Mouse (Mus musculus): Measurements from ENCODE around the gene Tmem63c.

Tmem63c gene

GRCm38 (mm10) chr12:87054873-87055272, 33.7 kb downstream of the Tmem63c start:
- DNase-seq (ENCODE audit: low spot score in 2 of 2): no peak

- no peak for DNase-seq (ENCODE audit: low spot score in 2 of 2)
These were observed 35.9 kb downstream of the Tmem63c start for GRCm38 (mm10) chr12:87057066-87057465.

- DNase-seq (ENCODE audit: low spot score in 2 of 2): no peak
These were observed 44.3 kb downstream of the Tmem63c start for GRCm38 (mm10) chr12:87065446-87065845.

- DNase-seq (ENCODE audit: low spot score in 2 of 2): no peak
These were observed 45.3 kb downstream of the Tmem63c start for GRCm38 (mm10) chr12:87066429-87066828.

DNA sequence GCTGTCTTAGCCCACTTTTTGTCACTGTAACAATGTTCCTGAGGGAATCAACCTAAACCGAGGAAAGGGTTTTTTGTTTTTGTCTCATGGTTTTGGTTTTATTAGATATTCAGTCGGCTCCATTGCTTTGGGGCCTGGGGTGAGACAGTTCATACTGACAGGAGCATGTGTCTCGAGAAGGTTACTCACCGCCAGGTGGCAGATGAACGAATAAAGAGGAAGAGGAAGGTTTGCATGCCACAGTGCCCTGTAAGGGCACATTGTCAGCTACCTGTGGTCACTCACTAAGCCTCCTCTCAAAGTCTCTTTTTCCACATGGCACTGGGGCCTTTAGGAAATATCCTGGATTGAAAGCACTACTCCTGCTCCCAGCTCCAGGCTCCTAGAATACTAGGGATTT, 49.4 kb downstream of the Tmem63c start:
- no peak for DNase-seq (ENCODE audit: low spot score in 2 of 2)

DNA sequence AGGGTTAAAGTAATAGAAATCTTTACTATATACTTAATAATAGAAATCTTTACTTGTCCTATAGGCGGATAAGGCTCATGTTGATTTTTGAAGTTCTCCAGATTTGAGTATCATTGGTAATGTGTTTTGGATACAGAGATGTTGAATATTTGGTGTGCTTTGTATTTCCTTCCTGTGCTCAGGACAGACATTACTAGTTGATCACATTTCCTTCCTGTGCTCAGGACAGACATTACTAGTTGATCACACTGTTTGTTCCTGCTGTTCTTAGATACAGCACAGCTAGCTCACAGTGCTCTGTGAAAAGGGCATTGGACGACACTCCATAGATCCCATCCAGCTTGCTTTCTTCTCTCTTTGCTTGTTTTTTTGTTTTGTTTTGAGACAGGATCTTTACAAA, 55.5 kb downstream of the Tmem63c start:
- DNase-seq (ENCODE audit: low spot score in 2 of 2): no peak

DNA sequence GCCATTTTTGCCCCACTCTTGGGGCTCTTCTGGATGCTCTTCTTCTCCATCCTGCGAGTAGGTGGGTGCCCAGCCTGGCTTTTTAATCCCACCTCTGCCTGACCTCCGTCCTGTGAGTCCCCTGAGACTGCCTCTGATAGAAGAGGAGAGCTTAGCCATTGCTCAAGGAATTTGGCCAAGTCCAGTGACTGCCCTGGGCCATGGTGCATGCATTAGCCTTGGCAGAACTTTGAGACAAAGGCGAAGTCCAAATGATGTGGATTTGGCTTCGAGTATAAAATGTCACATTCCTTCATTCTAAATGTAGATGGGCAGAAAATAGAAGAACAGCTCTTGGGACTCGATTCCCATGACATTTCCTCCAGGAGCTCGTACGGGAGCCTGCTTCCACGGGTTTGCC, 61.7 kb downstream of the Tmem63c start:
- no peak for DNase-seq (ENCODE audit: low spot score in 2 of 2)

DNA sequence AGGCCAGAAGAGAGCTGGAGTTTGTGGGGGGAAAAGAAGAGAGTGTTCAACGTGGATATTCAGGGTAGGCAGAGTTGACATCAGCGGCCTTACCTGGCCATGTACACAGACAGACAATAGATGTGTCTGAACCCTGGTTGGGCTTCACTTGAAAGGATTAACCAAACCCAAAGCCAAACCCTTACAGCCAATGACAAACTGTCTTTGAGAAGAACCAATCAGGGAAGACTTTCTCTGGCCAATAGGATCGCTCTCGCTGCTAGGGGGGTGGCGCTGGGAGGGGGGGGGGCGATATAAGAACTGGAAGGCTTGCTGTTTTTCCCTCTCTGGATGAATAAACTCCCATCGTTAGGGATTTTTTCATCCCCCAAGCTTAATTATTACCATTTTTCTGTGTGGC, 66.1 kb downstream of the Tmem63c start:
- no peak for DNase-seq (ENCODE audit: low spot score in 2 of 2)

GRCm38 (mm10) chr12:87088331-87088730, 67.2 kb downstream of the Tmem63c start:
- no peak for DNase-seq (ENCODE audit: low spot score in 2 of 2)

GRCm38 (mm10) chr12:87089255-87089654, 68.1 kb downstream of the Tmem63c start:
- no peak for DNase-seq (ENCODE audit: low spot score in 2 of 2)

DNA sequence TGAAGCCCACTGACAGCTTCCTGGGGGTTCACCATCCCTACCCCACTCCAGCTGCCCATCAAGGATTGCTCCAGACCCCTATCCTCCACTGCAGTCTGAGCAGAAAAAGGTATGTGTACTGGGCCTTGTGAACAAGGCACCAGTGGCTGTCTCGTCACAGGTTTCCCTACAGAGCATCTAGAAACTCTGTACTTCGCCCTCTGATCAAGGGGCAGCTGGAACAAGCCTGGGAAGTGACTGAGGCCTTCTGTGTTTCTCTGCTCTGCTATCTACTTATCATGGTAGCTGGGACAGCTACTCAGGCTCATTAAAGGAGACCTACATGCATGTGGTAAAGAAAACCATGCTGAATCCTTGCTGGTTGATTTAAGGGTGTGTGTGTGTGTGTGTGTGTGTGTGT, 68.6 kb downstream of the Tmem63c start:
- DNase-seq (ENCODE audit: low spot score in 2 of 2): no peak

- no peak for DNase-seq (ENCODE audit: low spot score in 2 of 2)
These were observed 70.8 kb downstream of the Tmem63c start for GRCm38 (mm10) chr12:87091916-87092315.

- DNase-seq (ENCODE audit: low spot score in 2 of 2): no peak
These were observed 72.1 kb downstream of the Tmem63c start for GRCm38 (mm10) chr12:87093249-87093648.

DNA sequence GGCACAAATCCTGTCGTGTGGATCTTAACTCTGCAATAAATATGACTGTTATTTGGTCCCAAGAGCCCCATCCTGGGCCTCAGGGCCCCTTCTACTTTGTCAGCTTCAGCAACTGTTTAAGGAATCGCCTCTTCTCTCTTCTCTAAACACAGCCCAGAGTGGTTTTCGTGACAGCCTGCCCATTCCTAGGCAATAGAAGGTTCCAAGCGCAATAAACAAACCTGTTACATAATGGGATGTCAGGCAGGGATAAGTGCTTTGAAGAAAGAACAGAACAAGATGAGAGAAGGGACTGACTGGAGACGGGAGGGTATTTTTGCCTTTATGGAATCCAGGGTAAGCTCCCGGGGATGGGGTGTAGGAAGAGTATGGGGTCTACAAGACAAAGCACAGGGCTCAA, 72.5 kb downstream of the Tmem63c start:
- DNase-seq (ENCODE audit: low spot score in 2 of 2): no peak

GRCm38 (mm10) chr12:87100331-87100730, 79.2 kb downstream of the Tmem63c start:
- DNase-seq (ENCODE audit: low spot score in 2 of 2): no peak

- no peak for DNase-seq (ENCODE audit: low spot score in 2 of 2)
These were observed 81.1 kb downstream of the Tmem63c start, which contains the start of gene Ngb for GRCm38 (mm10) chr12:87102165-87102631. Gene Ngb (minus strand): TSS chr12:87102539.

DNA sequence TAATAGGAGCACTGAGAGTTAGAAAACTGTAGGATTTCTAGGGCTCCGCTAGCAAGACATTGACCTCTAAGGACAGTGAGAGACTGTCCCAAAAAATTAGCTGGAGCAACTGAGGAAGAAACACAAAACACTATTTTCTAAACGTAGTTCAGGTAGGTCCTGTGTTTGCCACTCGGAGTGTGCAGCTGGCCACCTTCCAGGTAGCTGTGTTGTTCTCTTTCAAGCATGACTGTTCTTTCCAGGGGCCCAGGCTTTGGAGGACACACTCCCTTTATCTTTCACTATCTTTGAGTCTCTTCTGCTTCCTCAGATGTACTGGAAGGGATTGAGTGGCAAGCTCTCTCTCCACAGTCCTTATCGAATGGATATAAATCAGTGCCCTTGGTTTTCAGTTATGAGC, 82.3 kb downstream of the Tmem63c start:
- no peak for DNase-seq (ENCODE audit: low spot score in 2 of 2)

DNA sequence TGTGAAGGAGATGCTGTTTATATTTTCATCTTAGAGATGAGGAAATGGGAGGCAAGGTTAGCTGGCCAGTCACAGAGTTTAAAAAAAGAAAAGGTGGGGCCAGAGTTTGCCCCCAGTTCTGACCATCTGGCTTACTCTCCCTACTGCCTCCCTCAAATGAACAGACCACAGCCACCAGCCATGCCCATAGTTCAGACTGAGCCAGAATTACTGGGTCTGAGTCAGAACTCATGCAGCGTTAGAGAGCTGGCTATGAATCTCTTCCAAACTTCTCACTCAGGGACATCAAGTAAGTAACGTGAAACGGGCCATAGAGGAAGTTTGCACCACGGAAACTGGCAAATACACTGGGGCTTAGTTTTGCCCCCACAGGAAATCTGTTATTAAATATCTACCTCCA, 83.7 kb downstream of the Tmem63c start:
- no peak for DNase-seq (ENCODE audit: low spot score in 2 of 2)

- DNase-seq (ENCODE audit: low spot score in 2 of 2): no peak
These were observed 86.3 kb downstream of the Tmem63c start for GRCm38 (mm10) chr12:87107357-87107977.

- DNase-seq (ENCODE audit: low spot score in 2 of 2): no peak
These were observed 100.9 kb downstream of the Tmem63c start for GRCm38 (mm10) chr12:87121918-87122589.

- DNase-seq (ENCODE audit: low spot score in 2 of 2): no peak
These were observed 106.1 kb downstream of the Tmem63c start for GRCm38 (mm10) chr12:87127256-87127655.

- DNase-seq (ENCODE audit: low spot score in 2 of 2): no peak
These were observed 109.1 kb downstream of the Tmem63c start for GRCm38 (mm10) chr12:87130224-87130623.

- no peak for DNase-seq (ENCODE audit: low spot score in 2 of 2)
These were observed 110.0 kb downstream of the Tmem63c start for GRCm38 (mm10) chr12:87131181-87131580.

DNA sequence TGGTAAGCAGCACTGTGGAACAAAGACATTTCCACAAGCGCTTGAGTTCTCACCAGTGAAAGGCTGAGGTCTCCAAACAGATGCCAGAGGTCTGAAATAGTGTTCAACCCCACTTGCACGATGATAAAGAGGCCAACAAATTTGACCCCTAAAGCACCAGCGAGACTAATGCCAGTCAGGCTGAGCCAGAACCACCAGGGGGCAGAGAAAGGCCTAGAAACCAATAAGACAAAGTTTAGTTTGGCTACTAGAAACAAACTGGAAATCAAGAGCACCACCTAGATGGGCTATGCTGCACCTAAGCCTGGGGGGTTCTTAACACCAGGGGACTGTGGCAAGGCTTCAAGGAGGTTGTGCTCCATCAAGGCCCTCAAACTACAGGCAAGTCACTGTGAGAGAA, 110.5 kb downstream of the Tmem63c start:
- DNase-seq (ENCODE audit: low spot score in 2 of 2): no peak
